Mouse (Mus musculus) heart, postnatal 0 days (tissue): ENCODE measurements around the gene Plekha5. TPM values are rescaled to one million over a fixed set of nuclear protein-coding genes. Genes with fewer than 3 reads are reported as not detected.

Source experiments
- ATAC-seq: fragments of 200-750 bp; cut with Nextera tagmentation; 2 replicates; pipeline ENCODE4 v1.8.0; 2017; ENCODE audit warnings: low read depth, moderate number of reproducible peaks, moderate library complexity; ENCODE audit not compliant: insufficient read depth
- DNase-seq: peaks from one replicate; pipeline ENCODE4 v3.0.0-alpha.2; 2016; ENCODE audit warnings: low spot score
- H3K27ac ChIP-seq: fragments of 300-500 bp; sonication (generic); 2 replicates; pipeline ENCODE4 v1.5.1; 2014; ENCODE audit warnings: low read depth, mild to moderate bottlenecking
- H3K27me3 ChIP-seq: fragments of 300-500 bp; sonication (generic); 2 replicates; pipeline ENCODE4 v1.6.1; 2014; ENCODE audit warnings: low read length, mixed read lengths; ENCODE audit not compliant: control insufficient read depth, insufficient read depth
- H3K36me3 ChIP-seq: fragments of 300-500 bp; sonication (generic); replicated peaks from 2 replicates; pipeline ENCODE4 v1.6.1; 2014; ENCODE audit warnings: low read length, mixed read lengths; ENCODE audit not compliant: control insufficient read depth, insufficient read depth
- H3K4me1 ChIP-seq: fragments of 300-500 bp; sonication (generic); 2 replicates; pipeline ENCODE4 v1.6.1; 2014; ENCODE audit warnings: antibody characterized with exemption; ENCODE audit not compliant: control insufficient read depth, insufficient read depth
- H3K4me2 ChIP-seq: fragments of 300-500 bp; sonication (generic); 2 replicates; pipeline ENCODE4 v1.6.1; 2014; ENCODE audit warnings: low read depth, mild to moderate bottlenecking, low read length, moderate library complexity
- H3K4me3 ChIP-seq: fragments of 300-500 bp; sonication (generic); 2 replicates; pipeline ENCODE4 v1.5.1; 2014; ENCODE audit warnings: low read depth, low read length
- H3K9ac ChIP-seq: fragments of 300-500 bp; sonication (generic); replicated peaks from 2 replicates; pipeline ENCODE4 v1.6.1; 2014; ENCODE audit warnings: low read depth, low read length, mixed read lengths
- H3K9me3 ChIP-seq: fragments of 300-500 bp; sonication (generic); replicated peaks from 2 replicates; pipeline ENCODE4 v1.6.1; 2016; ENCODE audit warnings: low read length; ENCODE audit not compliant: control insufficient read depth
- CTCF ChIP-seq: IDR thresholded peaks from 2 replicates; pipeline ENCODE4 v1.5.1; 2016; ENCODE audit warnings: antibody characterized with exemption, control low read depth, low read depth
- EP300 ChIP-seq: IDR thresholded peaks from 2 replicates; pipeline ENCODE4 v1.6.1; 2016; ENCODE audit warnings: antibody characterized with exemption, low read depth
- WGBS: fragments of 180-500 bp; shearing (Covaris S2); extraction: QIAGEN DNeasy Blood & Tissue Kit; methylation state at CpG from one replicate; pipeline ENCODE4 v1.1.7; 2014; 5-methylcytosine and 5-hydroxymethylcytosine counted together
- polyA plus RNA-seq: library from polyadenylated mRNA; unstranded; fragments of >200 nt; fragmentation: Nextera tagmentation; extraction: Ambion mirVana; gene quantifications from 2 replicates; pipeline ENCODE4 v1.2.1, GENCODE M21; 2015
- total RNA-seq: library from RNA; depleted of rRNA; stranded (reverse); fragments of >200 nt; gene quantifications from 2 replicates; pipeline ENCODE4 v1.2.3, GENCODE M21; 2014; ENCODE audit warnings: low replicate concordance

Gene Plekha5
- total and polyA plus RNA-seq, 2 experiments from 2014 or later, result 15.4 to 34.0 TPM

DNA sequence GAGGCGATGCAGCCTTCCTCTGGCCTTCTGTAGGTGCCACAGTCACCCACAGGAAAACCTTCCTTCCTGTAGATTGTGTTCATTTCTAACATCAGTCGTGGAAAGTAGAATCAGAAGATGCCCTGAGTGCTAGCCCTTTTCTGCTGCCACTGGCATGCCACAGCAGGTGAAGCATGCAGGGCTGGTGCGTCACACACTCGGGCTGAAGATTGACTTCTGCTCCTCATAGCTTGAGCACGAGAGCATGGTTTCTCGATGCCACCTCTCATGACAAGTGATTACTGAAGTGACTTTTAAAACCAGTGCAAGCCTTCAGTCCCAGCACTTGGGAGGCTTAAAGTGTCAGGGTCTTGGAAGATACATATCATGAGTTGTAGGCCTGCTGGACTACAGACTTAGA lies 135.6 kb downstream of the Plekha5 start:
- ATAC-seq, result no peak
- Histone ChIP-seq H3K4me1 (no peaks in the 10 kb centered on the region), H3K4me2 (no peak overlapping the region), H3K9me3 (no peaks in the 10 kb centered on the region), H3K27ac (no peak overlapping the region), H3K36me3 (peaks cover 16% of the 10 kb centered on the region), H3K9ac (no peak overlapping the region), H3K4me3 (no peak overlapping the region), H3K27me3 (no peaks in the 10 kb centered on the region)
- DNase-seq, result no peak
- TF ChIP-seq CTCF (no peak), EP300 (no peak)
- 68% methylated on average over 6 of the region's 6 CpGs for WGBS

DNA sequence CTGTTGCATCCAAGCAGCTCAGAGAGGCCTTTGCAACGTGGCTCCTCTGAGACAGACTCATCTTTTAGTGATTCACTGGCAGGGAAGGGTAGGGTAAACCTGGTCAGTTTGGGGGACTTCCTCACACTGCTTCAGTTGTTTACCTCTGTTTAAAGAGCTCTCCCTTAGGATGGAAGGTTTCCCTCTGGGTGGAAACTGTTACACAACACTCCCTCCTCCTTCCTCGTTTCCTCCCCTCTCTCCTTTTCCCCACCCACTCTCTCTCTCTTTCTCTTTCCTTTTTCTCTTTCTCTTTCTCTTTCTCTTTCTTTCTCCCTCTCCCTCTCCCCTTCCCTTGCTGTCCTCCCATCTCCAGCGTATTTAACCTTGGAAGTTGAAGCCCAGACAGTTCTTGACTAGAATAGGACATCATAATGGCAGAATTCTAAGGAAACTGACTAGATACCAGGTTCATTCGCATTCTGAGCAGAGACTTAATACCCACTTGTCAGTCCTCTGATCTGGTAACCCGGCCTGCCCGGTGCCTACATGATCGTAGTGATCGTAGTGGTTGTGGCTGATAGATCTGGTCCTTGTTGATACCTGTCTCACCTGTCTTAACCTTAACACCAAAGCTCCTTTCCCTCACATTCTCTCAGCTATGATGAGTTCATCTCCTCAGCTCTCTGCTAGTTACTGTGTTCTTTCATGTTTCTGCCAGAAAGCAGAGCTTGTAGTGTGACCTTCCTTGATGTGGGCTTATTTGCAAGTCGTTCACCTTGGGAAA lies 137.5 kb downstream of the Plekha5 start:
- no peak overlapping the region for H3K4me3 ChIP-seq
- TF ChIP-seq CTCF (no peak), EP300 (no peak)
- peaks cover 9% of the 10 kb centered on the region for H3K36me3 ChIP-seq
- H3K4me1 ChIP-seq, result no peaks in the 10 kb centered on the region
- DNase-seq, result no peak
- H3K9me3 ChIP-seq, result no peaks in the 10 kb centered on the region
- ATAC-seq, result no peak
- no peaks in the 10 kb centered on the region for H3K27me3 ChIP-seq
- WGBS, result 79% methylated on average over 9 of the region's 9 CpGs
- no peak overlapping the region for H3K9ac ChIP-seq
- no peak overlapping the region for H3K27ac ChIP-seq
- no peak overlapping the region for H3K4me2 ChIP-seq

DNA sequence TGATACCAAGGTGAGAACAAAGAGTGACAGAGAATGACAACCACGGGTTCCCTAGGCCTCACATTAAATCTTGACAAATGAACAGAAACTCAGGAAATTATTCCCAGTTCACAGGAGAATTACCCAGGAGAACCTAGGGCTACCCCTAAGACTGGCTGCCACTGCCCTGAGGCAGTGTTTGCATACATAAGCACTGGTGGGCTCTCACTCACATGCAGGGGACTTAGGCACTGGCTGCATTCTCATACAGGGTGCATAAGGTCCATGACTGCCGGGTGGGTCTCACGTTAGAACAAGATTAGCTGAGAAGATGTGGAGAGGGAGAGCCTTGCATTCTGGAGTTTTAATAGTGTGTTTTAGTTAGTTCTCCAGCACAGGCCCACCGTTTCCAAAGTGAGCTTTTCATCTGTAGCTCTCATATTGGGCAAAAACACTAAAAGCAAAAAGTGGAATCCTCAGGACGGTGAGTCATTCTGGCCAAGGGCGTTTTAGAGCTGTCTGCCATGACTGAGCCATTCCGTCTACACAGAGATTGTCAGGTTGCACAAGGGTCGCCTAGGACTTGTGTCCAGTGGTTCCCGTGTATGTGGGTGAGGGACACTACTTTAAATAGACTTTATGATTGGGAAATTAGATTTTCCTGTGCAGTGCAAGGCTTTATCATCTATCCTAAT lies 138.2 kb downstream of the Plekha5 start:
- Histone ChIP-seq H3K27me3 (no peaks in the 10 kb centered on the region), H3K9me3 (no peaks in the 10 kb centered on the region), H3K4me1 (no peaks in the 10 kb centered on the region), H3K27ac (no peak overlapping the region), H3K36me3 (peaks cover 9% of the 10 kb centered on the region), H3K4me2 (no peak overlapping the region), H3K9ac (no peak overlapping the region), H3K4me3 (no peak overlapping the region)
- WGBS, result 76% methylated on average over 9 of the region's 9 CpGs
- TF ChIP-seq CTCF (no peak), EP300 (no peak)
- no peak for DNase-seq
- no peak for ATAC-seq

DNA sequence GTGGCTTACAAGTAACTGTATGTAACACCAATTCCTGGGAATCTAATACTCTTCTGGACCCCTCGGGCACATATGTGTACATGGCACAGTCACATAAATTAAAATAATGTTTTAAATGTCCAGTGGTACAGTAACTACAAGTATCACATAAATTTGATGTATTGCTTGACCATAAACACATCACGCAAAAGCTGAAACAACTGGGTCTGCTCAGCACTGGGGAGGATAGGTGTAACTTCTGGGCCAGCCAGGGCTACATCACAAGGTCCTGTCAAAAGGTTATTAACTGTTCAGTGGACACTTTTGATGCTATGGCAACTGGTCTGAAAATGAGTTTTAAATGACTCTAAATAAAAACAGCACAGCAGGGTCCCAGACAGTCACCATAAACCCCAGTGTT lies 143.3 kb downstream of the Plekha5 start:
- Histone ChIP-seq H3K9ac (no peak overlapping the region), H3K36me3 (peaks cover 20% of the 10 kb centered on the region; the same call in 1 of the 2 replicates), H3K4me3 (no peak overlapping the region), H3K27ac (no peak overlapping the region), H3K4me1 (no peaks in the 10 kb centered on the region), H3K27me3 (no peaks in the 10 kb centered on the region), H3K9me3 (no peaks in the 10 kb centered on the region), H3K4me2 (no peak overlapping the region)
- DNase-seq (no peak), ATAC-seq (no peak)
- WGBS, result 94% methylated on average over 2 of the region's 2 CpGs
- TF ChIP-seq EP300 (no peak), CTCF (no peak)

- H3K27ac ChIP-seq, result 0 out of 2 replicates have a peak overlapping the region, but pooled peaks have one; percentile 34
- no peak overlapping the region for H3K4me3 ChIP-seq
- H3K4me1 ChIP-seq, result no peaks in the 10 kb centered on the region
- TF ChIP-seq CTCF (no peak), EP300 (no peak)
- H3K27me3 ChIP-seq, result no peaks in the 10 kb centered on the region
- no peak for ATAC-seq
- no peaks in the 10 kb centered on the region for H3K9me3 ChIP-seq
- no peak for DNase-seq
- peaks cover 27% of the 10 kb centered on the region for H3K36me3 ChIP-seq
- H3K9ac ChIP-seq, result no peak overlapping the region
- no peak overlapping the region for H3K4me2 ChIP-seq
- WGBS, result 63% methylated on average over 2 of the region's 2 CpGs
Observed at GRCm38 (mm10) chr6:140567897-140568296, 144.0 kb downstream of the Plekha5 start.
